Mouse (Mus musculus): ENCODE measurements around the gene Nxt2. TPM values are rescaled to one million over a fixed set of nuclear protein-coding genes. Genes with fewer than 3 reads are reported as not detected.
"Not testable (repeated sequence)": the region's sequence is repeated elsewhere in the genome, so short reads cannot be mapped to it uniquely, and the experiment has no call there.

Gene Nxt2
- total and polyA plus RNA-seq, 2 experiments from 2014 or later, result 16.7 to 26.6 TPM

GRCm38 (mm10) chrX:142196831-142197230 lies 29.7 kb upstream of the Nxt2 start, which contains the start of gene Gucy2f:
TSS of gene Gucy2f (minus strand) at chrX:142196931.
- DNase-seq (ENCODE audit: low spot score) (no peak), ATAC-seq (no peak)
- H3K9me3 ChIP-seq (ENCODE audit: low read length), result no peaks in the 10 kb centered on the region
- H3K27me3 ChIP-seq (ENCODE audit: insufficient read depth, low read length), result no peaks in the 10 kb centered on the region
- no peak within 1 kb of the TSS for H3K4me2 ChIP-seq (ENCODE audit: low read depth, low read length)
- H3K9ac ChIP-seq (replicated peaks; ENCODE audit: low read length), result no peak within 1 kb of the TSS
- TF ChIP-seq CTCF (IDR thresholded peaks at IDR 0.05; ENCODE audit: low read depth), result no peak
- 63% methylated on average over 5 of the region's 5 CpGs for WGBS
- H3K4me1 ChIP-seq (ENCODE audit: insufficient read depth, low read length), result no peaks in the 10 kb centered on the region
- H3K27ac ChIP-seq, result no peak within 1 kb of the TSS
- H3K4me3 ChIP-seq (ENCODE audit: low read length), result no peak within 1 kb of the TSS
- no peaks in the 10 kb centered on the region for H3K36me3 ChIP-seq (ENCODE audit: insufficient read depth, low read length)

- peak; percentile 78 for DNase-seq (ENCODE audit: low spot score)
- Histone ChIP-seq H3K4me1 (ENCODE audit: insufficient read depth, low read length) (no peaks in the 10 kb centered on the region), H3K36me3 (ENCODE audit: insufficient read depth, low read length) (no peaks in the 10 kb centered on the region), H3K27ac (no peak overlapping the region), H3K4me3 (ENCODE audit: low read length) (no peak overlapping the region), H3K9ac (replicated peaks; ENCODE audit: low read length) (no peak overlapping the region), H3K4me2 (ENCODE audit: low read depth, low read length) (no peak overlapping the region), H3K9me3 (ENCODE audit: low read length) (no peaks in the 10 kb centered on the region), H3K27me3 (ENCODE audit: insufficient read depth, low read length) (no peaks in the 10 kb centered on the region)
- TF ChIP-seq CTCF (IDR thresholded peaks at IDR 0.05; ENCODE audit: low read depth), result peak; percentile 92
- 13% methylated on average over 3 of the region's 3 CpGs for WGBS
- ATAC-seq, result peak; percentile 49; the same call in 1 of the 2 replicates
These were observed 26.3 kb upstream of the Nxt2 start for GRCm38 (mm10) chrX:142200295-142200694.

- no peak overlapping the region for H3K9ac ChIP-seq (replicated peaks; ENCODE audit: low read length)
- peak overlapping the region; percentile 46 for H3K4me3 ChIP-seq (ENCODE audit: low read length)
- no peaks in the 10 kb centered on the region for H3K36me3 ChIP-seq (ENCODE audit: insufficient read depth, low read length)
- H3K4me2 ChIP-seq (ENCODE audit: low read depth, low read length), result peak overlapping the region; percentile 57
- 31% methylated on average over 15 of the region's 15 CpGs for WGBS
- TF ChIP-seq CTCF (IDR thresholded peaks at IDR 0.05; ENCODE audit: low read depth), result no peak
- H3K27me3 ChIP-seq (ENCODE audit: insufficient read depth, low read length), result no peaks in the 10 kb centered on the region
- peak; percentile 72 for ATAC-seq
- peak; percentile 63 for DNase-seq (ENCODE audit: low spot score)
- H3K4me1 ChIP-seq (ENCODE audit: insufficient read depth, low read length), result no peaks in the 10 kb centered on the region
- H3K27ac ChIP-seq, result peak overlapping the region; percentile 88
- no peaks in the 10 kb centered on the region for H3K9me3 ChIP-seq (ENCODE audit: low read length)
These were observed 956 bp downstream of the Nxt2 start for GRCm38 (mm10) chrX:142227398-142228054.

GRCm38 (mm10) chrX:142228055-142228768 lies 1.6 kb downstream of the Nxt2 start:
- H3K27ac ChIP-seq, result peak overlapping the region; percentile 88
- peak overlapping the region; percentile 46 for H3K4me3 ChIP-seq (ENCODE audit: low read length)
- H3K4me1 ChIP-seq (ENCODE audit: insufficient read depth, low read length), result no peaks in the 10 kb centered on the region
- WGBS, result 31% methylated on average over 31 of the region's 42 CpGs
- peak; percentile 98 for ATAC-seq
- no peaks in the 10 kb centered on the region for H3K9me3 ChIP-seq (ENCODE audit: low read length)
- no peaks in the 10 kb centered on the region for H3K36me3 ChIP-seq (ENCODE audit: insufficient read depth, low read length)
- H3K4me2 ChIP-seq (ENCODE audit: low read depth, low read length), result peak overlapping the region; percentile 57
- H3K27me3 ChIP-seq (ENCODE audit: insufficient read depth, low read length), result no peaks in the 10 kb centered on the region
- H3K9ac ChIP-seq (replicated peaks; ENCODE audit: low read length), result peak overlapping the region; percentile 37; the same call in 1 of the 2 replicates
- peak; percentile 86 for DNase-seq (ENCODE audit: low spot score)
- no peak for TF ChIP-seq CTCF (IDR thresholded peaks at IDR 0.05; ENCODE audit: low read depth)

- WGBS, result 41% methylated on average over 7 of the region's 7 CpGs
- no peaks in the 10 kb centered on the region for H3K9me3 ChIP-seq (ENCODE audit: low read length)
- DNase-seq (ENCODE audit: low spot score) (no peak), ATAC-seq (no peak)
- peak overlapping the region; percentile 30; the same call in 1 of the 2 replicates for H3K9ac ChIP-seq (replicated peaks; ENCODE audit: low read length)
- H3K4me3 ChIP-seq (ENCODE audit: low read length), result peak overlapping the region; percentile 46
- no peak for TF ChIP-seq CTCF (IDR thresholded peaks at IDR 0.05; ENCODE audit: low read depth)
- H3K4me2 ChIP-seq (ENCODE audit: low read depth, low read length), result peak overlapping the region; percentile 51
- H3K4me1 ChIP-seq (ENCODE audit: insufficient read depth, low read length), result no peaks in the 10 kb centered on the region
- H3K27ac ChIP-seq, result peak overlapping the region; percentile 11; the same call in 1 of the 2 replicates
- no peaks in the 10 kb centered on the region for H3K36me3 ChIP-seq (ENCODE audit: insufficient read depth, low read length)
- no peaks in the 10 kb centered on the region for H3K27me3 ChIP-seq (ENCODE audit: insufficient read depth, low read length)
These were observed 2.2 kb downstream of the Nxt2 start for GRCm38 (mm10) chrX:142228769-142229158.

GRCm38 (mm10) chrX:142236146-142236545 lies 9.6 kb downstream of the Nxt2 start:
- H3K9me3 ChIP-seq (ENCODE audit: low read length); H3K9ac ChIP-seq (replicated peaks; ENCODE audit: low read length); H3K27ac ChIP-seq; ATAC-seq; H3K4me1 ChIP-seq (ENCODE audit: insufficient read depth, low read length); DNase-seq (ENCODE audit: low spot score); H3K4me2 ChIP-seq (ENCODE audit: low read depth, low read length); H3K4me3 ChIP-seq (ENCODE audit: low read length); H3K36me3 ChIP-seq (ENCODE audit: insufficient read depth, low read length); H3K27me3 ChIP-seq (ENCODE audit: insufficient read depth, low read length): not testable (repeated sequence)
- WGBS, result 64% methylated on average over 1 of the region's 1 CpGs

GRCm38 (mm10) chrX:142237101-142237500 lies 10.5 kb downstream of the Nxt2 start:
- H3K27me3 ChIP-seq (ENCODE audit: insufficient read depth, low read length), result no peaks in the 10 kb centered on the region
- WGBS, result 45% methylated on average over 2 of the region's 2 CpGs
- no peaks in the 10 kb centered on the region for H3K9me3 ChIP-seq (ENCODE audit: low read length)
- DNase-seq (ENCODE audit: low spot score) (peak; percentile 3), ATAC-seq (no peak)
- no peak overlapping the region for H3K9ac ChIP-seq (replicated peaks; ENCODE audit: low read length)
- no peak overlapping the region for H3K4me2 ChIP-seq (ENCODE audit: low read depth, low read length)
- H3K4me3 ChIP-seq (ENCODE audit: low read length), result no peak overlapping the region
- H3K36me3 ChIP-seq (ENCODE audit: insufficient read depth, low read length), result no peaks in the 10 kb centered on the region
- H3K4me1 ChIP-seq (ENCODE audit: insufficient read depth, low read length), result no peaks in the 10 kb centered on the region
- peak; percentile 57 for TF ChIP-seq CTCF (IDR thresholded peaks at IDR 0.05; ENCODE audit: low read depth)
- no peak overlapping the region for H3K27ac ChIP-seq
